Mouse (Mus musculus) right cerebral cortex, postnatal 4 days (tissue): Measurements from ENCODE around the gene Fkbp15.

Experiments used
- DNase-seq: peaks from one replicate; pipeline ENCODE4 v3.0.0-alpha.2; 2022

The Fkbp15 gene

GRCm38 (mm10) chr4:62313641-62314211 is 46.6 kb downstream of the Fkbp15 start:
- no peak for DNase-seq

GRCm38 (mm10) chr4:62312821-62313220 is 47.5 kb downstream of the Fkbp15 start:
- no peak for DNase-seq

DNA sequence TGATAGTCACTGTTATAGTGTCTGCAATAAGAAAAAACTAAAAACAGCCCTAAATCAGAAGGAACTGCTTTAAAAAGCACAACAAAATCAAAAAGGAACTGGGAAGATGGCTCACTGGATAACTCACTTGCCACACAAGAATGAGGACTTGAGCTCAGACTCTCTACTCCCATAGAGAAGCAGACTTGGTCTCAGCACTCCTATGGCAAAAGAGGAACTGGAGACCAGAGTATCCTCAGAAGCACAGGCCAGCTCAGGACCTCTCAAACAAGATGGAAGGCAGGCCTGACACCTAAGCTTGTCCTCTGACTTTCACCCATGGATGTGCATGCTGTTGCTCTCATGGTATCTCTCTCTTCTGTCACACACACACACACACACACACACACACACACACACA is 51.9 kb downstream of the Fkbp15 start:
- no peak for DNase-seq

- no peak for DNase-seq
Measured at GRCm38 (mm10) chr4:62306840-62307239, 53.5 kb downstream of the Fkbp15 start.

GRCm38 (mm10) chr4:62306301-62306700 is 54.0 kb downstream of the Fkbp15 start:
- DNase-seq = no peak

DNA sequence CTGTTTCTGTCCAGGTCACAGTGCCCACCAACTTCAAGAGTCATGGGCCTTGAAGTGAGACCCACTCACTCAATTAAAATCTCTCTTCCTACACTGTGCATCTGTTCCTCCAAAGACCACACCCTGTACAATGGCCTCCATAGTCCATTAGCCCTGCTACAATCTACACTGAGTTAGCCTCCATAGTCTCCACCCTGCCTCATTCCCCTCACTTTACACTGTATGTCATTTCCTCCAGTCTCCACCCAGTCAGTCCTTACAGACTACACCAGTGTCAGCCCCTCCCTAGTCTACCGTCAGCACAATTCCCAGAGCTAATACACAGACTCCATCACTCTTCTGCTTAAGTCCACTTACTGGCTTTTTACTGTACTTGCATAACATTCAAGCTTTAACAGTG is 57.1 kb downstream of the Fkbp15 start:
- no peak for DNase-seq

DNA sequence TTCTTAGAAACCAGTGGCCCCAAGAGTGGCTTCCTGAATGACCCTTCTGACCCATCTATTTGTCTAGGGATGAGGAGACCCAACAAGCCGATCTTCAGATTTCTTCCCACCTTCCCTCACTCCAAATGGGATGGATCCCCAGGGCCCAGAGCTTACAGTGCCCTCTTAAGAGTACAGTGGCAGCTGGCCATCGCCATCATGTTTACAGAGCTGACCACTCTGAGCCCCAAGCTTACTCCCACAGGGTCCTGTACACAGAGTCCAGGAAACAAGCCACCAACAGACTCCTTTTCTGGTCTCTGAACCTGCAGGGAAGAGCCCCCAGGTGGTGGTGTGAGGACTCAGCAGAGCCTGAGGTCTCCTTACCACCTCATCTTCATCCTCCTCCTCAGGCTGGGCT is 57.6 kb downstream of the Fkbp15 start:
- DNase-seq = no peak

DNA sequence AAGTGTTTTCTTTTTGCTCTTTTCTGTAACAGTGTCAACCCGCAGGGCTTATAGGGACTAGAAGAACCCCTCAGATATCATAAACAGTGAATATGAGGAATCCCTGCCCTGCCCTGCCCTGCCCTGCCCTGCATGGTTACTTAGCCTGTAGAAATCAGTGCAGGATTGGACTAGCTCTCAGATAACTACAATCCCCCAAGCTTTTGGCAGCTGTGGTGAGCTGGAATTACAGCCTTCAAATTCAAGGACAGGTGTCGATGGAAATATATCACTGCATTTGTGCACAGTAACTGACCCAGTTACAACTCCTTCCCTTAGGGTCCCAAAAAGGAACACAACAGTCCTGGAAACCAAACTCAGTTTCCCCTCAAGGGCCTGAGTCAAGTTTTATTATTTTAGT is 60.3 kb downstream of the Fkbp15 start:
- no peak for DNase-seq

DNA sequence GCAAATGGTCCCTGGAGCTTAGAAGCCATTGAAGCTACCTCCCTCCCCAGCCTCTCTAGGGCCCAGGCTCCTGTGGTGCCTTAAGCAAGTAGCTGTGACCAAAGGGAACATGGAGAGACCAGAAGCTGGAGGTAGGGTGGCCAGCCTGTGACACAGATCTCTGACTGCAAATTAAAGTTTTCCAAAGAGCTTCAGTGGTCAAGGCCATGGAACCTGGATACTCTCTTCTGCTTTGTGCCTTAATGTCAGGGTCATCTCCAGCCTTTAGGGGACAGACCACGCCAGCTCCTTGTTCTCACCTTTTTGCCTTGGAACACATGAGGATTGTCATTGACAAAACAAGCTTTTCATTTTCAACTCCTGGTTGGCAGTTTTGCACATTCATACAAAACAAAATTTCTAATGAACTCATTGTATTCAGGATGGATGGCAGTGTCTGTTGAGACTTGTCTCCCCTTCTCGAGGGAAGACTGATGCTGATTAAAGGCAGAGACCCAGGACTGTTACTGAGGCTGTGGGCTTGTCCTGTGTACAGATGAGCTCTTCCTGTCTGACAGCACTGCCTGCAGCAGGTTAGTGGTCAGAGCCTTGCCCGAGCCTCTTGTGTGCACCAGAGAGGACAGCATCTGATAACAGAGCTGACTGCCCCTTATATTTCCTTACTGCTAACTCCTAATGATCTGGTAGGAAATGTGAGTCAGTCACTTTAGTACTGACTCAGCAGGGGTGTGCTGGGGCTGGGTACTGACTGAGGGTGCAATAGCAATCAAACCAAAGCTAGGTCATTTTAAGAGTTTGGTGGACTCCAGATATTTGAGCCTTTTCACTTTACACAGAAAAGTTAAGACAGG is 62.8 kb downstream of the Fkbp15 start:
- DNase-seq = no peak

DNA sequence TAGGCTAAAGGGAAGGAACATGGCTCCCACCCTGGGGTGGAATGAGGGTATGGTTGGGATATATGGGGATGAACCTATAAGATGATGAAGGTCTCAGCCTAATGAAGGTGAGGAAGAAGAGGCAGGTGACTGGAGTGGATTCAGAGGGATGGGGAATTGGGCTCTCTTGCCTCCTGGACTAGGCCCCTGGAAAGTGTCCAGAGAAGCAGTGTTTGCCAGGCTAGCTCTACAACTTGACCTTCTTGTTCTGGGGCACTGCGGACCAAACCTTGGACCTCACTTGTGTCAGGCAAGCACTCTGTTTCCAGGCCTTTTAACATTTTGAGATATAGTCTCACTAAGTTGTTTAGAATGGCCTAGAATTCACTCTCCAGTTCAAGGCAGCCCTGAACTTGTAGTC is 65.6 kb downstream of the Fkbp15 start:
- DNase-seq = no peak

DNA sequence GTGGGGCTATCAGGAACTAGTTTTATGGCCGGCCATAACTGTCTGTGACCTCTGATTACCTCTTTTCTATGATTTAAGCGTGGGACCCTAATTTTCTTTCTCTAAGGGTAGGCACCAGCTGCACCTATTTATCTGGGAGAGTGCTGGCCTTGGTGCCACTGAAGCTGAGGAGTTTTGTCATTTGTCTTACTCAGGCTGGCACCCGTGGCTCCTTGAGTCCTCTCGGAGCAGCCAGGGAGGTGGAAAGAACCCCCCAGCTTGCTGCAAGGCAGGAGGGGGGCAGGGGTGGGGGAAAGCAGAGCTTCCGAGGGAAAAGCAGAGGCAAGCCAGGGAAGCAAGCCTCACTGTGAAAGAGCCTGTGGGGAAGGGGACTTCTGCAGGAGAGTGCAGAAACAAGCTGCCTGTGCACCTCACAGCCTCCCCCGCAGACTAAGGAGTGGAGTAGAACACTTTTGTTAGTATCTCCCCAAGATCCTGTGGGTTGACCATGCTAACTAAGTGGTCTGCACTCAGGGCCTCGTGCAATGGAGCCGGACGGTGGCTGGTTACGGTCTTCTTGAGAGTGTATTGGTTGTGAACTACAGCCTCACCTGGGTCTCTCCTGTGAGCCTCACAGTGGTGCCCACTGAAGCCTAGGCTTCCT is 67.0 kb downstream of the Fkbp15 start:
- no peak for DNase-seq

- no peak for DNase-seq
Measured at GRCm38 (mm10) chr4:62292461-62293180, 67.7 kb downstream of the Fkbp15 start.

GRCm38 (mm10) chr4:62290816-62291505 is 69.4 kb downstream of the Fkbp15 start:
- DNase-seq = no peak

GRCm38 (mm10) chr4:62289226-62289625 is 71.1 kb downstream of the Fkbp15 start:
- DNase-seq = no peak

- DNase-seq = no peak
Measured at GRCm38 (mm10) chr4:62286992-62287900, 73.1 kb downstream of the Fkbp15 start.

GRCm38 (mm10) chr4:62286257-62286991 is 73.9 kb downstream of the Fkbp15 start:
- peak; percentile 77 for DNase-seq

GRCm38 (mm10) chr4:62285576-62285975 is 74.8 kb downstream of the Fkbp15 start:
- DNase-seq = no peak

GRCm38 (mm10) chr4:62282969-62283368 is 77.4 kb downstream of the Fkbp15 start:
- DNase-seq = no peak

DNA sequence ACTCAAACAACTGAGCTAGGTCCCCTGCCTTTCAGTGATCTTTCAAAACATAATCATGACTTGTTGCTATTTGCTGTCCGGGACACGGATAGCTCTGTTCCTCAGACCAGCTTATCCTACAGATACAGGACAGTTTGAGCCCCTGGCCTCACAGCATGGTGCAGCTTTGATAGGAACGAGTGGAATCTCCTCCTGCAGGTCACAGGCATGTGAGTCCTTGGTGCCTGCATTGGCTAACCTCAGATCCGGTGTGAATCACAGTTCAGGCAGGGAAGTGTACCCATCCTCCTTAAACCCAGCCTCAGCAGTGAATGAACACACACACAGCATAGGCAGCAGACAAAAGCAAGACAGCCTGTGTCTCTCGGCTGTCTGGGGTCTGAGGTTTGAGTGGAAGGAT is 79.0 kb downstream of the Fkbp15 start:
- no peak for DNase-seq

- DNase-seq = no peak
Measured at GRCm38 (mm10) chr4:62278081-62278480, 82.3 kb downstream of the Fkbp15 start.

DNA sequence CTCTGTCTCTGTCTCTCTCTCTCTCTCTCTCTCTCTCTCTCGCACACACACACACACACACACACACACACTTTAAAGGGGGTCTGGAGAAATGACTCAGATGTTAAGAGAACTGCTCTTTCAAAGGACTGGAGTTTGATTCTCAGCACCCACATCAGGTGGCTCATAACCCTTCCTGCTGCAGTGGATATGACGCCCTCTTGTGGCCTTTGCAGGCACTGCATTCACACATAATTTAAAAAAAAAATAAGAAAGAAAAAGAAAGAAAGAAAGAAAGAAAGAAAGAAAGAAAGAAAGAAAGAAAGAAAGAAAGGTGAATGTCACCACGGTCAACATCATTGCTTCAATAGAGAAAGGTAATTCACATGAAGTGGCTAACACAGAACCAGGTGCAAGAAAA is 83.1 kb downstream of the Fkbp15 start:
- DNase-seq = no peak
